11 mouse cellular contexts compared by ENCODE assay signal in the genomic region with DNA sequence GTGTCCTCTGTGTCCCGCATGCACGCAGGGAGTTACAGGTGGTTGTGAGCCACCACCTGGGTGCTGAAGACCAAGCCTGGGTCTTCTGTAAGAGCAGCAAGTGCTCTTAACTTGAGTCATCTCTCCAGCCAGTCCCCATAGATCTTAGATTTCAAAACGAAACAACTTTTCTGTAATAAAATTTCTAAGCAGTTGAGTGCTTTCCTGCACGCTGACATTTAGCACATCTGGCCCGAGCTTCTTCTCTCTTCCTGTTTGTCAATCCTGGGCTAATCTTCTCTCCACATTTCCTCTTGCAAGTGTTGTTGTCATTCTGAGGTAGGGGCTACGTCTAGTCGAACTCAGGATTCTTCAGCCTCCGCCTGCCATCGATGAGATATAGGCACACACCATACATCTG. TPM values are rescaled to one million over a fixed set of nuclear protein-coding genes. Genes with fewer than 3 reads are reported as not detected.
DNase-seq lines count a peak whose midpoint lies in the region; ATAC-seq lines count a peak whose summit lies in the region.
"Had no signal": no experiment of that assay in that cellular context is flagged by ENCODE, and none has a peak within 500 bp of the region (broad histone marks: within the 10 kb centered on the region; RNA-seq: fewer than 3 reads in every experiment).

No protein-coding gene starts in this region.

- no peak for DNase-seq in forebrain, embryonic 10.5 days (ENCODE audit: extremely low spot score, low spot score)
- DNase-seq in liver, embryonic 11.5 days (ENCODE audit: low spot score): no peak
- no peak for DNase-seq in liver
- DNase-seq in cerebellum, adult 11-12 months: no peak
- DNase-seq in gastrocnemius, postnatal 36 days: no peak
- DNase-seq: B cell, adult 2 months; cerebellum, postnatal 25 days; kidney, adult 2 months had no signal

- ATAC-seq in forebrain, embryonic 16.5 days: no peak
- ATAC-seq in liver, embryonic 11.5 days (replicated peaks; ENCODE audit: low FRiP score): no peak
- ATAC-seq in granulocyte monocyte progenitor cell, adult 5-6 weeks (replicated peaks; ENCODE audit: poor library complexity, severe bottlenecking): peak; percentile 55
- ATAC-seq in midbrain, embryonic 15.5 days (replicated peaks): no peak

- intact Hi-C loops in gastrocnemius, postnatal 36 days (cut with DNase I): loop anchor here (5.0 kb wide), 1 partner anchor 45 kb away; the partner anchor contains the start of genes Jmjd1c and Reep3

- H3K9me3 ChIP-seq in forebrain, embryonic 10.5 days: no peaks in the 10 kb centered on the region
- no peaks in the 10 kb centered on the region for H3K9me3 ChIP-seq in forebrain, embryonic 16.5 days (ENCODE audit: control insufficient read depth, low read length)
- no peaks in the 10 kb centered on the region for H3K9me3 ChIP-seq in liver, embryonic 11.5 days (ENCODE audit: control insufficient read depth, low read length)
- H3K9me3 ChIP-seq in midbrain, embryonic 15.5 days: no peaks in the 10 kb centered on the region

- H3K36me3 ChIP-seq in forebrain, embryonic 10.5 days (replicated peaks): peaks cover 7% of the 10 kb centered on the region; the same call in 1 of the 2 replicates
- H3K36me3 ChIP-seq in forebrain, embryonic 16.5 days (ENCODE audit: control insufficient read depth, insufficient read depth): no peaks in the 10 kb centered on the region
- no peaks in the 10 kb centered on the region for H3K36me3 ChIP-seq in liver, embryonic 11.5 days (ENCODE audit: control insufficient read depth, insufficient read depth, low read length)
- H3K36me3 ChIP-seq in midbrain, embryonic 15.5 days (replicated peaks): no peaks in the 10 kb centered on the region

- H3K4me2 ChIP-seq in forebrain, embryonic 16.5 days (ENCODE audit: low read length): no peak overlapping the region
- H3K4me2 ChIP-seq in liver, embryonic 11.5 days: peak overlapping the region; percentile 35
- no peak overlapping the region for H3K4me2 ChIP-seq in midbrain, embryonic 15.5 days

- peak overlapping the region; percentile 73; the same call in 1 of the 2 replicates for H3K27ac ChIP-seq in forebrain, embryonic 10.5 days
- no peak overlapping the region for H3K27ac ChIP-seq in forebrain, embryonic 16.5 days (ENCODE audit: low read length)
- no peak overlapping the region for H3K27ac ChIP-seq in liver, embryonic 11.5 days (ENCODE audit: low read depth, low read length)
- 0 out of 2 replicates have a peak overlapping the region, but pooled peaks have one; percentile 29 for H3K27ac ChIP-seq in midbrain, embryonic 15.5 days

- H3K27me3 ChIP-seq in forebrain, embryonic 10.5 days (ENCODE audit: poor library complexity, severe bottlenecking): no peaks in the 10 kb centered on the region
- no peaks in the 10 kb centered on the region for H3K27me3 ChIP-seq in forebrain, embryonic 16.5 days (replicated peaks; ENCODE audit: control insufficient read depth, insufficient read depth, low read length)
- no peaks in the 10 kb centered on the region for H3K27me3 ChIP-seq in liver, embryonic 11.5 days (replicated peaks; ENCODE audit: control insufficient read depth, insufficient read depth, low read length)
- H3K27me3 ChIP-seq in midbrain, embryonic 15.5 days (replicated peaks): no peaks in the 10 kb centered on the region

- peaks cover 33% of the 10 kb centered on the region for H3K4me1 ChIP-seq in forebrain, embryonic 10.5 days
- peaks cover 29% of the 10 kb centered on the region for H3K4me1 ChIP-seq in forebrain, embryonic 16.5 days (replicated peaks; ENCODE audit: control insufficient read depth, insufficient read depth, low read length)
- H3K4me1 ChIP-seq in liver, embryonic 11.5 days (replicated peaks; ENCODE audit: control insufficient read depth, insufficient read depth, low read length): peaks cover 13% of the 10 kb centered on the region
- peaks cover 25% of the 10 kb centered on the region for H3K4me1 ChIP-seq in midbrain, embryonic 15.5 days

- H3K9ac ChIP-seq in forebrain, embryonic 16.5 days (replicated peaks; ENCODE audit: low read depth, low read length): no peak overlapping the region
- no peak overlapping the region for H3K9ac ChIP-seq in liver, embryonic 11.5 days (ENCODE audit: low read depth, low read length)
- no peak overlapping the region for H3K9ac ChIP-seq in midbrain, embryonic 15.5 days

- WGBS in forebrain, embryonic 10.5 days: 87% methylated on average over 9 of the region's 9 CpGs
- 71% methylated on average over 9 of the region's 9 CpGs for WGBS in forebrain, embryonic 16.5 days
- 55% methylated on average over 9 of the region's 9 CpGs for WGBS in liver, embryonic 11.5 days
- 79% methylated on average over 9 of the region's 9 CpGs for WGBS in midbrain, embryonic 15.5 days

- no peak overlapping the region for H3K4me3 ChIP-seq in forebrain, embryonic 10.5 days
- no peak overlapping the region for H3K4me3 ChIP-seq in forebrain, embryonic 16.5 days (replicated peaks; ENCODE audit: low read length)
- no peak overlapping the region for H3K4me3 ChIP-seq in liver, embryonic 11.5 days (ENCODE audit: low read depth, low read length)
- H3K4me3 ChIP-seq in midbrain, embryonic 15.5 days: no peak overlapping the region

RNA-seq across cellular contexts. Expression of gene Jmjd1c, which starts 43.5 kb away (rescaled TPM):
- polyA plus RNA-seq in forebrain, embryonic 10.5 days (2016; fragmentation: Nextera tagmentation; extraction: Ambion mirVana): 29.7 and 30.6 TPM in 2 replicates
- 51.8 and 55.2 TPM in 2 replicates for polyA plus RNA-seq in forebrain, embryonic 16.5 days (2015; fragmentation: Nextera tagmentation; extraction: Ambion mirVana)
- polyA plus RNA-seq in liver, embryonic 11.5 days (2014; fragmentation: Nextera tagmentation; extraction: Ambion mirVana): 26.0 and 31.6 TPM in 2 replicates
- 82.9 and 89.7 TPM in 2 replicates for total RNA-seq in granulocyte monocyte progenitor cell, adult 5-6 weeks (2014; fragmentation: Nextera tagmentation)
- total RNA-seq in granulocyte monocyte progenitor cell, adult 5-6 weeks (2017): 57.8 and 69.4 TPM in 2 replicates
- 52.0 and 53.8 TPM in 2 replicates for polyA plus RNA-seq in midbrain, embryonic 15.5 days (2015; fragmentation: Nextera tagmentation; extraction: Ambion mirVana)
- 10 to 100 TPM; 20.2 to 21.5 TPM for total RNA-seq in gastrocnemius, postnatal 36 days (2021)

RNA-seq across cellular contexts. Expression of gene Reep3, which starts 44.3 kb away (rescaled TPM):
- polyA plus RNA-seq in forebrain, embryonic 10.5 days (2016; fragmentation: Nextera tagmentation; extraction: Ambion mirVana): 30.9 and 32.7 TPM in 2 replicates
- polyA plus RNA-seq in forebrain, embryonic 16.5 days (2015; fragmentation: Nextera tagmentation; extraction: Ambion mirVana): 34.9 and 39.3 TPM in 2 replicates
- polyA plus RNA-seq in liver, embryonic 11.5 days (2014; fragmentation: Nextera tagmentation; extraction: Ambion mirVana): 11.5 and 12.4 TPM in 2 replicates
- total RNA-seq in granulocyte monocyte progenitor cell, adult 5-6 weeks (2014; fragmentation: Nextera tagmentation): 21.6 and 22.3 TPM in 2 replicates
- 11.8 and 13.4 TPM in 2 replicates for total RNA-seq in granulocyte monocyte progenitor cell, adult 5-6 weeks (2017)
- 28.3 and 29.2 TPM in 2 replicates for polyA plus RNA-seq in midbrain, embryonic 15.5 days (2015; fragmentation: Nextera tagmentation; extraction: Ambion mirVana)
- 10 to 100 TPM; 10.0 to 10.2 TPM for total RNA-seq in gastrocnemius, postnatal 36 days (2021)

Comparison
In these comparisons a context has a peak if more than half of its experiments do, and no peak if none do; other contexts are left out.
1. H3K27ac ChIP-seq: peak in forebrain, embryonic 10.5 days (single experiment) and midbrain, embryonic 15.5 days (single experiment); none in forebrain, embryonic 16.5 days (single experiment) and liver, embryonic 11.5 days (single experiment).